ENCODE assay signal across 12 mouse cellular contexts in the genomic region with DNA sequence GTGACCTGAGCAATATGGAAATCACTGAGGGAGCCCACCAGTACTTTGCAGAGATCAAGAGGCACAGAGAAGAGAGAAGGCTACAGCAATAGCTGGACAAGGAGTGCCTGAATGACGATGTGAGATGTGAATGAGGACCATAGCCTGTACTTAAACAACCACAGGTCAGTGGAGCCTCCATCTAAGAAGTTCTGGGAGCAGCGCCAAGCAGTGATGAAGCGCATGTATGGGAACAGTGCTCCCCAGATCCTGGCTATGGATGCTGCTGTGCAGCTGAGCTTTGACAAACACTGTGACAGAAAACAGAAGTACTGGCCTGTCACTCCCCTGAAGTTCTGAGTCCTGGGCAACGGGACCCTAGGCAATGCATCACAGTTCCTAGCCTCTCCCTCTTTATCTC.
"Had no signal": no experiment of that assay in that cellular context is flagged by ENCODE, and none has a peak within 500 bp of the region (broad histone marks: within the 10 kb centered on the region; RNA-seq: fewer than 3 reads in every experiment).

No protein-coding gene starts in this region.

- H3K27me3 ChIP-seq: kidney, embryonic 15.5 days; liver, embryonic 13.5 days had no signal

- H3K4me2 ChIP-seq: kidney, embryonic 15.5 days; liver, embryonic 13.5 days; midbrain, embryonic 11.5 days had no signal

- H3K9ac ChIP-seq: kidney, embryonic 15.5 days; liver, embryonic 13.5 days had no signal

- H3K4me1 ChIP-seq: kidney, embryonic 15.5 days; liver, embryonic 13.5 days had no signal

- H3K4me3 ChIP-seq: kidney, embryonic 15.5 days; liver, embryonic 13.5 days had no signal

- DNase-seq: kidney, adult 11 months; kidney, adult 8-10 months; kidney, postnatal 10 days; kidney, postnatal 36 days; layer of hippocampus, postnatal 36 days; liver, embryonic 13.5 days; lung, postnatal 10 days; lung, postnatal 4 days; midbrain, embryonic 14.5 days; thymus, postnatal 25 days had no signal

- H3K36me3 ChIP-seq: kidney, embryonic 15.5 days; liver, embryonic 13.5 days had no signal

- H3K9me3 ChIP-seq: kidney, embryonic 15.5 days; liver, embryonic 13.5 days had no signal

- H3K27ac ChIP-seq: kidney, embryonic 15.5 days; liver, embryonic 13.5 days had no signal
